Mouse (Mus musculus) embryonic fibroblast, embryonic 13.5 days (primary cell): ENCODE data around the gene Rcvrn.

ENCODE experiments used
- CTCF ChIP-seq: IDR thresholded peaks from 2 replicates; pipeline ENCODE4 v1.5.1; 2011; ENCODE audit warnings: mild to moderate bottlenecking, control low read depth, low read length, moderate library complexity, borderline replicate concordance; ENCODE audit not compliant: insufficient read depth
- POLR2A ChIP-seq: IDR thresholded peaks from 2 replicates; pipeline ENCODE4 v1.6.1; 2011; ENCODE audit warnings: low read depth, mild to moderate bottlenecking, control low read depth, low read length, moderate library complexity

DNA sequence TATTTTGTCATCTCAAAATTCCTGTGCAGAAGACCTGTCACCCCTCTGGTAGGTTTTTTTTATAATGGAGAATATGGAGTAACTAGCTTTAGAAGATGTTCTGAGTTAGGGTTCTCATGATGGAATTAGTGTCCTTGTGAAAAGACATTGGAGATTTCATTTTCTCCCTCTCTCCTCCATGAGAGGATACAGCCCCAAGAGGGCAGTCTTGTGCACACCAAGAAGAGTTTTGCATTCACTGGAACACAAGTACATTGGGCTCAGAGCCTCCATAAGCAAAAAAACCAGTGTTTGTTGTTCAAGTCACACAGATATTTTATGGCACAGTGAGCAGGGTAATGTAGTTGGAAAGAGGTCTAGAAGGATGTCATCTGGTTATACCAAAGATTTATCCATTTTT is 46.4 kb downstream of the Rcvrn start:
- TF ChIP-seq POLR2A (no peak), CTCF (no peak)
